Mouse (Mus musculus): ENCODE measurements around the gene Rnf40. TPM values are rescaled to one million over a fixed set of nuclear protein-coding genes. Genes with fewer than 3 reads are reported as not detected.

Gene Rnf40
- total and polyA plus RNA-seq, 2 experiments from 2014 or later = 37.8 to 60.1 TPM

DNA sequence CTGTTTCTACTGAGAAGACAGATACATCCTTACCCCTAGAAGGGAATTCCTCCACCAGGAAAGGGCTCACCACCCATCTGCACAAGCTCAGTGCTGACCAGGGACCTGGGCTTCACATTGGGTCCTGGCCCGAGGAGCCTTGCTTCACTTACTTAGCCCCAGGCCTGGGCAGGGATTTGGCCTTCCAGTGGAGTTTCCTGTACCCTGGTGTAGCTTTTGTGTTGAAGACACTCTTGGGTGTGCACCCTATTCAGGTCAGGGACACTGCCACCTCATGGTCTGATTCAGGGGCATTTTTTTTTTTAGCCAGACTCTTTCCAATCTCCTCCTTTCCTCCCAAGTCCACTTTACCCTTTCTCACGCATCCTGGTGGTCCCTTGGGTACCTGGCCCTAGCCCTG is 14.3 kb downstream of the Rnf40 start:
- no peaks in the 10 kb centered on the region for H3K9me3 ChIP-seq (ENCODE audit: low read length)
- WGBS = 88% methylated on average over 2 of the region's 2 CpGs
- no peak for DNase-seq
- H3K4me1 ChIP-seq (ENCODE audit: insufficient read depth) = no peaks in the 10 kb centered on the region
- H3K4me3 ChIP-seq (ENCODE audit: low read depth, low read length) = no peak overlapping the region
- no peaks in the 10 kb centered on the region for H3K27me3 ChIP-seq (ENCODE audit: insufficient read depth, low read length)
- no peak overlapping the region for H3K27ac ChIP-seq (ENCODE audit: low read depth, low read length)
- H3K4me2 ChIP-seq (ENCODE audit: low read depth) = no peak overlapping the region
- ATAC-seq = no peak
- TF ChIP-seq CTCF (IDR thresholded peaks at IDR 0.05; ENCODE audit: low read depth) = no peak
- H3K36me3 ChIP-seq (ENCODE audit: insufficient read depth) = peaks cover 76% of the 10 kb centered on the region
- no peak overlapping the region for H3K9ac ChIP-seq

DNA sequence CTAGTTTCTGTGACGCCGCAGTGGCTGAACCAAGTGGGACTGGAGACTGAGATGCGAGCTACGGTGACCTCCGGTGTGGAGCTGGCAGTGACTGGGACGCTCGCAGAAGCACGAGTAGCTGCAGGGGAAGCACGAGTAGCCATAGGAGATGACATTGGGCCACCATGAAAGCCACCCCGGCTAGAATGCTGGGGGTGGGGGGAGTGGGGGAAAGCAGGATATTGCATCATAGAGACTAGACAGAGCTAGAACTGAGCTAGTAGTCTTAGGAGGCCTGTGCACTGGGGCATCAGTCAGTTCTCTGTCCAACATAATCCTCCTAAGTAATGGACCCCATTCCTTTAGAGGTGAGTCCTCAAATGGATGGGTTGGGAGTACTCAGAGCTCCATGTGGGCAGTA is 15.7 kb downstream of the Rnf40 start:
- Histone ChIP-seq H3K4me2 (ENCODE audit: low read depth) (no peak overlapping the region), H3K27me3 (ENCODE audit: insufficient read depth, low read length) (no peaks in the 10 kb centered on the region), H3K36me3 (ENCODE audit: insufficient read depth) (peaks cover 78% of the 10 kb centered on the region), H3K9me3 (ENCODE audit: low read length) (no peaks in the 10 kb centered on the region), H3K4me3 (ENCODE audit: low read depth, low read length) (no peak overlapping the region), H3K4me1 (ENCODE audit: insufficient read depth) (no peaks in the 10 kb centered on the region), H3K27ac (ENCODE audit: low read depth, low read length) (no peak overlapping the region), H3K9ac (no peak overlapping the region)
- ATAC-seq (no peak), DNase-seq (no peak)
- 91% methylated on average over 10 of the region's 10 CpGs for WGBS
- no peak for TF ChIP-seq CTCF (IDR thresholded peaks at IDR 0.05; ENCODE audit: low read depth)

DNA sequence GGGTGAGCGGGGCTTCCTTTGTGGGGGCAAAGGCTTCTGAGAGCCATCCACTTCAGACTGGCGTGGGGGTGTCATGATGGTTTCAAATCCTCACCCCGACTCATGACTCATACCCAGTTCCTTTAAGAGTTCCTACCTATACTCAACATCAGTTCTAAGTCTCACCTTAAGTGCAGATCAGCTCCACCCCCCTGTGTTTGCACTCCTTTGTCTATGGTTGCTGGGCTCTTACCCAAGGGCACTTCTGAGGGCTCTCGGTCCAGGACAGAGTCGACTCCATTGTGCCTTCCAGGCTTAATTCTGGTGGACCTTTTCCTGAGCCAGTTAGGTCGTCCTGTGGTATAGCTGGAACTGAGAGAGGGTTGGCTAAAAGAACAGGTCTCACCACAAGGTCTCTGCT is 18.6 kb downstream of the Rnf40 start:
- Histone ChIP-seq H3K4me1 (ENCODE audit: insufficient read depth) (no peaks in the 10 kb centered on the region), H3K4me2 (ENCODE audit: low read depth) (no peak overlapping the region), H3K4me3 (ENCODE audit: low read depth, low read length) (no peak overlapping the region), H3K27me3 (ENCODE audit: insufficient read depth, low read length) (no peaks in the 10 kb centered on the region), H3K27ac (ENCODE audit: low read depth, low read length) (no peak overlapping the region), H3K9ac (no peak overlapping the region), H3K36me3 (ENCODE audit: insufficient read depth) (peaks cover 83% of the 10 kb centered on the region), H3K9me3 (ENCODE audit: low read length) (no peaks in the 10 kb centered on the region)
- no peak for DNase-seq
- TF ChIP-seq CTCF (IDR thresholded peaks at IDR 0.05; ENCODE audit: low read depth) = no peak
- WGBS = 80% methylated on average over 6 of the region's 6 CpGs
- ATAC-seq = no peak

DNA sequence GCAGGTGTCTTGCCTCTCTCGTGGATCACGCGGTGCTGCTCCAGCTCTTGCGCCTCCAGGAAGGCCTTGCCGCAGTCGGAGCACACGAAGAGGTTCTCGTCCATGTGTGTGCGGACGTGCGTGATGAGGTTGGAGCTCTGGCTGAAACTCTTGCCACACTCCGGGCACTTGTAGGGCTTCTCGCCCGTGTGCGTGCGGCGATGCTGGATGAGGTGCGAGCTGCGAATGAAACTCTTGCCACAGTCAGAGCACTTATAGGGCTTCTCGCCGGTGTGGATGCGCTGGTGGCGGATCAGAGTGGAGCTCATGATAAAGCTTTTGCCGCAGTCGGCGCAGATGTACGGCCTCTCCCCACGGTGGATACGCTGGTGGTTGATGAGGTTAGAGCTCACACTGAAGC is 22.4 kb downstream of the Rnf40 start:
- DNase-seq = no peak
- Histone ChIP-seq H3K9me3 (ENCODE audit: low read length) (no peaks in the 10 kb centered on the region), H3K27ac (ENCODE audit: low read depth, low read length) (no peak overlapping the region), H3K4me3 (ENCODE audit: low read depth, low read length) (no peak overlapping the region), H3K4me2 (ENCODE audit: low read depth) (no peak overlapping the region), H3K9ac (no peak overlapping the region), H3K4me1 (ENCODE audit: insufficient read depth) (peaks cover 10% of the 10 kb centered on the region), H3K36me3 (ENCODE audit: insufficient read depth) (peaks cover 61% of the 10 kb centered on the region), H3K27me3 (ENCODE audit: insufficient read depth, low read length) (no peaks in the 10 kb centered on the region)
- 97% methylated on average over 29 of the region's 29 CpGs for WGBS
- no peak for TF ChIP-seq CTCF (IDR thresholded peaks at IDR 0.05; ENCODE audit: low read depth)
- no peak for ATAC-seq

DNA sequence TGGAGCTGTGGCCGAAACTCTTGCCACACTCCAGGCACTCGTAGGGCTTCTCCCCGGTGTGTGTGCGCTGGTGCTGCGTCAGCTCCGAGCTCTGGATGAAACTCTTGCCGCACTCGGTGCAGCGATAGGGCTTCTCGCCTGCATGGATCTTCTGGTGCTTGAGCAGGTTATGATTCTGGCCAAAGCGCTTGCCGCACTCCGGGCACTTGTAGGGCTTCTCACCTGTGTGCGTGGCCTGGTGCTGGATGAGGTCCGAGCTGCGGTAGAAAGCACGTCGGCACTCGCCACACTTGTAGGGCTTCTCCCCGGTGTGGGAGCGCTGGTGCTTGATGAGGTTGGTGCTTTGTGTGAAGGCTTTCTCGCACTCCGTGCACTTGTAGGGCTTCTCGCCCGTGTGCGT is 23.0 kb downstream of the Rnf40 start:
- Histone ChIP-seq H3K4me1 (ENCODE audit: insufficient read depth) (peaks cover 15% of the 10 kb centered on the region), H3K4me3 (ENCODE audit: low read depth, low read length) (no peak overlapping the region), H3K9ac (no peak overlapping the region), H3K36me3 (ENCODE audit: insufficient read depth) (peaks cover 57% of the 10 kb centered on the region), H3K9me3 (ENCODE audit: low read length) (no peaks in the 10 kb centered on the region), H3K27ac (ENCODE audit: low read depth, low read length) (no peak overlapping the region), H3K27me3 (ENCODE audit: insufficient read depth, low read length) (no peaks in the 10 kb centered on the region), H3K4me2 (ENCODE audit: low read depth) (no peak overlapping the region)
- TF ChIP-seq CTCF (IDR thresholded peaks at IDR 0.05; ENCODE audit: low read depth) = no peak
- ATAC-seq = no peak
- DNase-seq = no peak
- WGBS = 97% methylated on average over 26 of the region's 26 CpGs

DNA sequence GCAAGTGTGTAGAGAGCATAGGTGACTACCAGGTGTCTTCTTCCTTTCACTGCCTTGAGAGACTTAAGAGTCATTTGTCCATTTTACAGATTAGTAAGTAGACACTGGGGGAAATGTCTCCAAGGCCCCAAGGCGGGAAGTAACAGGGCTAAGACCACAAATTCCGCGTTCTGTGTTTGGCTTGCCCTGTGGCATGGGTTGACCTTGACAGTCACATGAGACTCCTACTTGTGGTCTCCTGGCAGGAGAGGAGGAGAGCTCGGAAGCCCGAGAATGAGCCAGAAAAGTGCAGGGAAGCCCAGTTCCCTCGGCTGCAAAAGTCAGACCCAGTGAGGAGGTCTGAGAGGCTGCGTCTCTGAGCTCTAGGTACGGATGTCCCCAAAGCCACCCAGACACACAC is 24.9 kb downstream of the Rnf40 start:
- peak overlapping the region; percentile 88; the same call in 1 of the 2 replicates for H3K4me2 ChIP-seq (ENCODE audit: low read depth)
- peaks cover 41% of the 10 kb centered on the region for H3K36me3 ChIP-seq (ENCODE audit: insufficient read depth)
- no peak for TF ChIP-seq CTCF (IDR thresholded peaks at IDR 0.05; ENCODE audit: low read depth)
- H3K27ac ChIP-seq (ENCODE audit: low read depth, low read length) = no peak overlapping the region
- no peak overlapping the region for H3K4me3 ChIP-seq (ENCODE audit: low read depth, low read length)
- peaks cover 21% of the 10 kb centered on the region for H3K4me1 ChIP-seq (ENCODE audit: insufficient read depth)
- DNase-seq (no peak), ATAC-seq (no peak)
- no peaks in the 10 kb centered on the region for H3K9me3 ChIP-seq (ENCODE audit: low read length)
- no peaks in the 10 kb centered on the region for H3K27me3 ChIP-seq (ENCODE audit: insufficient read depth, low read length)
- 83% methylated on average over 8 of the region's 8 CpGs for WGBS
- 0 out of 2 replicates have a peak overlapping the region, but pooled peaks have one; percentile 96 for H3K9ac ChIP-seq

DNA sequence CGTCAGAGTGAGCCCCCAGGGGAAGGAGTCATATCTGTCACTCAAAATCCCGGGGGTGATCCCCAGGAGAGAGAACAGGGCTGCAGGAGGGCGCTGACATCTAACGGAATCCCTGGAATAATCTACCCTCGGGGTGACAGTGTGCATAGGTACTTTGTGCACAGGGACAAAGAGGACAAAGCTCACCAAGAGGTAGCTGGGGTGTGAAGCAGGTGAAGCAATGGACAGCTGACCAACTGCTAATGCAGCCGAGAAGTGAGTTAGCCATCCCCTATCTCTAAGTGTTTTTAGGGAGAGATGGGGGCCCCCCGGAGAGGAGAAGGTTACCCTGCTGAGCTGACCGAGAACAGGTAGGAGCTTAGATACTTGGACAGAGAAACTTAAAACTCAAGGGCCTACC is 25.5 kb downstream of the Rnf40 start:
- Histone ChIP-seq H3K27ac (ENCODE audit: low read depth, low read length) (no peak overlapping the region), H3K4me1 (ENCODE audit: insufficient read depth) (peaks cover 21% of the 10 kb centered on the region), H3K27me3 (ENCODE audit: insufficient read depth, low read length) (no peaks in the 10 kb centered on the region), H3K9me3 (ENCODE audit: low read length) (no peaks in the 10 kb centered on the region), H3K4me2 (ENCODE audit: low read depth) (peak overlapping the region; percentile 88), H3K4me3 (ENCODE audit: low read depth, low read length) (peak overlapping the region; percentile 100), H3K36me3 (ENCODE audit: insufficient read depth) (peaks cover 35% of the 10 kb centered on the region), H3K9ac (peak overlapping the region; percentile 96)
- TF ChIP-seq CTCF (IDR thresholded peaks at IDR 0.05; ENCODE audit: low read depth) = no peak
- DNase-seq = no peak
- ATAC-seq = no peak
- 17% methylated on average over 8 of the region's 8 CpGs for WGBS
